Mouse (Mus musculus): ENCODE results near the gene Ddx24.
A peak's percentile ranks its signal among the peaks of the same experiment; 100 is the strongest.

DNA sequence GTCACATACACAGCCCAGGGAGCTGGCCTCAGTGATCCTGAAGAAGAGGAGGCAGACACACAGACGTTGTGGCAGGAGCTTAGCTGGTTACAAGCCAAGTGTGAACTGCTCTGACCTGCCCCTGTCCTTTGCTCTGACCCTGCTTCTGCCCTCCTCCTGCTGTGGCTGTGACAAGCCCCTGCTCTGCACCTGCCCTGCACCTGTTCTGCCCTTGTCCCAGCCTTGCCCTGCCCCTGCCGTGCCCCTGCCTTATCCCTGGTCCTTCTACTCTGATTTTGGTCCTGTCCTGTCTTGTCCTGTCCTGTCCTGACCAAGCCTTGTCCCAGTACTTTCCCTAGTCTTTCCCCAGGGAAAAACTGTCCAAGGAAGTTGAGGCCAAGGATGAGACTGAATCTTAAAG lies 56.9 kb downstream of the Ddx24 start:
- TF ChIP-seq POLR2AphosphoS2 (IDR thresholded peaks at IDR 0.05; ENCODE audit: insufficient read length, low read depth) (no peak), MAX (IDR thresholded peaks at IDR 0.05; ENCODE audit: low read depth) (no peak), POLR2A (IDR thresholded peaks at IDR 0.05; ENCODE audit: insufficient read length, low read depth) (no peak), MYOD1 (IDR thresholded peaks at IDR 0.05; ENCODE audit: control insufficient read depth in 1 of 3, insufficient read length in 2 of 3, low read depth in 2 of 3) (peak in 2 of 3 experiments; percentile 57 to 69), TCF3 (IDR thresholded peaks at IDR 0.05; ENCODE audit: insufficient read length, low read depth) (peak; percentile 14)
